Mouse (Mus musculus) thymus, adult 2 months (tissue): Measurements from ENCODE around the gene Fam213b.

Experiments
- CTCF ChIP-seq: fragments of 200-500 bp; IDR thresholded peaks from 2 replicates; pipeline ENCODE4 v1.5.1; 2012; ENCODE audit warnings: mild to moderate bottlenecking, control low read depth, low read length, moderate library complexity, borderline replicate concordance; ENCODE audit not compliant: control insufficient read depth, poor library complexity, insufficient read depth; ENCODE audit errors: extremely low read depth
- POLR2A ChIP-seq: fragments of 200-500 bp; IDR thresholded peaks from 2 replicates; pipeline ENCODE4 v1.6.1; 2012; ENCODE audit warnings: mild to moderate bottlenecking, low read length, control low read depth, moderate library complexity; ENCODE audit not compliant: control insufficient read depth, poor library complexity, insufficient read depth; ENCODE audit errors: extremely low read depth

- TF ChIP-seq POLR2A (no peak), CTCF (no peak)
These were observed 30.2 kb upstream of the Fam213b start for GRCm38 (mm10) chr4:154929088-154929660.
